Mouse (Mus musculus) CD4-positive, CD25-positive, alpha-beta regulatory T cell, adult 4 months (primary cell): Measurements from ENCODE around the gene Speg. TPM values are rescaled to one million over a fixed set of nuclear protein-coding genes. Genes with fewer than 3 reads are reported as not detected.

Experiments
- ATAC-seq: one replicate; pipeline ENCODE4 v1.8.0; 2017
- polyA plus RNA-seq, 2 experiments: library from polyadenylated mRNA; unstranded; fragments of 100-300 nt; shearing (Covaris generic); gene quantifications; one replicate each; pipeline ENCODE4 v1.2.1; 2017

Gene Speg
- polyA plus RNA-seq, 2 experiments from 2014 or later: 0.03 TPM; not detected in 1

DNA sequence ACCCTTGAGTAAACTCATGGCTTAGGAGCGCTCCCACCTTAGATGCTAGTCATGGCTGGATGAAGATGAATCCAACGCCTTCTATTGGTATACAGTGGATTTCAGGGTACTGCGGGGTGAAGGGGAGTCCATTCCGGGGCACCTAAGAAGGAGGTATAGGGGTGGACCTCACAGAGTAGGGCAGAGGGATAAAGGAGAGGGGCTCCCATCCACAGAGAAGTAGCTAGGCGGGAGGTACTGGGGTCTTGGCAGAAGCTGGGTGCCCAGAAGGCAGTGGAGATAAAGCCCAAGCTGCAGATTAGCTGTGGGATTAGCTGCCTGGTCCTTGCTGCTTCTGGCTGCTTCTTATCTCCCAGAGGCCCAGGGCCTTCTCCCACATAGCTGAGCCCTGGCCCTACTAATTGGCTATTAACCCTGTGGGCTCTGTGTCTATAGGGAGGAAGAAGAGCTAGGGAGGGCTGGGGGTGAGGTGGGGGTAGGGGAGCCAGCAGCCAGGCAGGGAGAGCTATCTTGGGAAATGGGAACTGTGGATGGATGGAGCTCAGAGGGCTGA, 88.6 kb downstream of the Speg start:
- ATAC-seq: no peak

DNA sequence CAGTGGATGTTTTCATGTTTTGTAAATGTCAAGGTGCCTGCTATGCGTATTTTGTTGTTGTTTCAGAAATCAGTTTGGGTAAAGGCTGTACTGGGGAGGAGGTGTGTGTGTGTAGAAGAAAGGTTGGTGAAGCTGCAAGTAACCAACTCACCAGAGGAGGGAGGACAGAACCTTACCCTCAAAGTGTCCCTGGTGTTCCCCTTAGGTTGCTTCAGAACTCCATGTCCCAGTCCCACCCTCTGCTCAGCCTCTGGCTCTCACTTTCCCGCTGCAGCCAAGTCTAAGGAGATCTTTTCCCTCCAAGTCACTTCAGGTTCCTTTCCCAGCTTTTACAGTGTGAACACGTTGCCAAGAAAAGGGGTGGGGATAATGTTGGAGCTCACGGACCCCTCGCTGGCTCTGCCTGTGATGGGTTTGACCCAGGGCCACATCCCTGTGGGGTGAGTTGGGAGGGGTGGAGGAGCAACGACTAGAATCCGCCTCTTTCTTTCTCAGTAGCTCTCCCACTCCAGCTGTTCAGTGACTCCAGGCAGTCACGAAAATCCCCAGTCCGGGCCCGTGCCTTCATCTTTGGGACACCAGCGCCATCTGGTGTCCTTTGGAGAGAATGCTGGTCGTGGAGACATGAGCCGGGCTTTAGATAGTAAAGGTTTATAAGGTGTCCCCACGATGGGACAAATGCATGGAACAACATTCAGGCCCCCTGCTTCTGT, 92.3 kb downstream of the Speg start:
- ATAC-seq: peak; percentile 90

DNA sequence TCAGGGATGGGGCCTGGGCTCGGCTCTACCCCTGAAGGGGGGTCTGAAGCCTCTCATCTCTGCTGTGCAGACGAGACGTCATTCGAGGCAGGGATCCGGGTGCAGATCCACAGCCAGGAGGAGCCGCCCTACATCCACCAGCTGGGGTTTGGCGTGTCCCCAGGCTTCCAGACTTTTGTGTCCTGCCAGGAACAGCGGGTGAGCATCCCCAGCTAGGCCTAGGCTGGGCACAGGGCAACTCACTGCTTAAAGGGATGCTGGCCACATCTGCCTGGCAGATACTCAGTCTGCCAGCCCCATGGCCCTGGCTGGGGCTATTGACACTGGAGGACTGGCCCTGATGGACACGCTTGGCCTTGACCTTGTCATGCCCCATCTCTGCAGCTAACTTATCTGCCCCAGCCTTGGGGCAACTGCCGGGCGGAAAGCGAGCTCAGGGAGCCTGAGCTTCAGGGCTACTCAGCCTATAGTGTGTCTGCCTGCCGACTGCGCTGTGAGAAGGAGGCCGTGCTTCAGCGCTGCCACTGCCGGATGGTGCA, 94.3 kb downstream of the Speg start:
- no peak for ATAC-seq

DNA sequence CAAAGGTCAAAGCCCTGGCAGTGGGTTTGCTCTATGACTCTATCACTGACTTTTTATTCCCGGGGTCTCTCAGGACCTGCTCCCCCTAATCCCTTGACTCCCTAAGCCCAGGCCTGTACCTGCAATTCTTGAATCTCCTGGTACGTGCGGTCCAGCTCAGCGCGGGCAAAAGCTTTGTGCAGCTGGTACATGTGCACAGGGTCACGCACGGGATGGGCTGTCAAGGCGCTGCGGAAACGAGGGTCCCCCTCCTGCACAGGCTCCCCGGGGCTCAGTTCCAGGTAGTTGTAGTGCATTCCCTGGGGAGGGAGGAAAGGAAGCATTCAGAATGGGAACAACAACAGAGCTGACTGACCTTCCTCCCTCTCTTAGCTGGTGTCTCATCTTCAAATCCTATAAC, 101.3 kb downstream of the Speg start:
- ATAC-seq: no peak

- ATAC-seq: peak; percentile 24
These were observed 102.3 kb downstream of the Speg start for GRCm38 (mm10) chr1:75477264-75477965.

DNA sequence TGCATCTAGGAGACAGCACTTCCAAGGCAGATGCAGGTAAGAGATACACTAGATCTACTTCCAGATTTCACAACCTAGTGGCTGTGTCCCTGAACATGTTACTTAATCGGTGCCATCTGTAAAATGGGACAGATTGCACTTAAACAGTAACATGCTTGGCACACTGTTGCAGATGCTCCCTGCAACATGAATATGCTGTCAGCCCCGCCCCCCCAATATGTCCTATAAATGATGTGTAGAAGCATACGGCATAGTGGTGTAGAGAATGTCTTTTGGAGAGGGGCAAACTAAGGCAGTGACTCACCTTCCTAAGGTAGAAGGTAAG, 102.8 kb downstream of the Speg start:
- no peak for ATAC-seq

GRCm38 (mm10) chr1:75478497-75478896, 103.4 kb downstream of the Speg start:
- ATAC-seq: peak; percentile 7

GRCm38 (mm10) chr1:75478916-75479634, 104.0 kb downstream of the Speg start, which contains the start of the genes Chpf and Tmem198:
Gene Chpf, minus strand, starts transcription at chr1:75479307.
Gene Tmem198, plus strand, starts transcription at chr1:75479532.
- ATAC-seq: peak; percentile 88

DNA sequence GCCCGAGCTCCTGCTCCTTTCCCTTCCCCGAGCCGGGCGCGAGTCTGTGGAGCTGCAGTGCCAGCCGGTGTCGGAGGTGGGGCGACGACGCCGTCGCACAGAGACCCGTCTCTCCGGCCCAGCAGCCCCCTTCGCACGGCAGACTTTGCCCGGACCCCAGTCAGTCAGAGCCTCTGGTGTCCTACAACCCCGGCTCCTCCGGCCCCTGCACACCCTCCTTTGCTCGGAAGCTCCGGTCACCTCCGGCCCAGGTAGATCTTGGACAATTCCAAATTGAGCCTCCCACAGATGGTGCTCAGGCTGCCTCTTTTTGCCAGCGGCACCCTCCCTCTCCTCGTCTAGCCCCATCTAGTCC, 104.5 kb downstream of the Speg start:
- ATAC-seq: peak; percentile 0

- no peak for ATAC-seq
These were observed 104.9 kb downstream of the Speg start for GRCm38 (mm10) chr1:75480036-75480435.

GRCm38 (mm10) chr1:75480735-75481134, 105.6 kb downstream of the Speg start:
- no peak for ATAC-seq

Other genes starting within 250 kb of the Speg start
- under 1 TPM in 1 of 2 experiments, not detected in 1; 0.20 TPM for gene Slc23a3, start 241.4 kb upstream of the Speg start, polyA plus RNA-seq
- gene Cnppd1, start 232.6 kb upstream of the Speg start, polyA plus RNA-seq: 100 to 1,000 TPM; 125 to 195 TPM
- gene Retreg2, start 232.5 kb upstream of the Speg start, polyA plus RNA-seq: 10 to 100 TPM; 19.2 to 32.9 TPM
- gene Zfand2b, start 206.7 kb upstream of the Speg start, polyA plus RNA-seq: 10 to 100 TPM; 54.7 to 71.9 TPM
- gene Abcb6, start 194.9 kb upstream of the Speg start, polyA plus RNA-seq: 1 to 10 TPM in 1 of 2 experiments, under 1 TPM in 1; 0.97 to 6.9 TPM
- gene Ankzf1, start 183.1 kb upstream of the Speg start, polyA plus RNA-seq: 10 to 100 TPM; 24.5 to 49.2 TPM
- gene Atg9a, start 183.1 kb upstream of the Speg start, polyA plus RNA-seq: 10 to 100 TPM; 10.1 to 12.4 TPM
- gene Glb1l, start 164.5 kb upstream of the Speg start, polyA plus RNA-seq: 10 to 100 TPM in 1 of 2 experiments, 1 to 10 TPM in 1; 8.0 to 19.2 TPM
- 10 to 100 TPM; 56.9 to 62.7 TPM for gene Stk16, start 164.5 kb upstream of the Speg start, polyA plus RNA-seq
- gene Tuba4a, start 155.4 kb upstream of the Speg start, polyA plus RNA-seq: 100 to 1,000 TPM; 141 to 164 TPM
- not detected for gene A630095N17Rik, start 143.2 kb upstream of the Speg start, polyA plus RNA-seq
- gene Dnajb2, start 138.9 kb upstream of the Speg start, polyA plus RNA-seq: 10 to 100 TPM in 1 of 2 experiments, 1 to 10 TPM in 1; 10.0 to 10.3 TPM
- gene Ptprn, start 110.8 kb upstream of the Speg start, polyA plus RNA-seq: under 1 TPM; 0.22 to 0.61 TPM
- gene Resp18, start 96.9 kb upstream of the Speg start, polyA plus RNA-seq: not detected
- 10 to 100 TPM; 56.0 to 90.5 TPM for gene Dnpep, start 57.3 kb upstream of the Speg start, polyA plus RNA-seq
- gene Des, start 15.0 kb upstream of the Speg start, polyA plus RNA-seq: not detected
- gene Gmppa, start 60.6 kb downstream of the Speg start, polyA plus RNA-seq: 10 to 100 TPM; 57.0 to 91.3 TPM
- not detected for gene Asic4, start 75.1 kb downstream of the Speg start, polyA plus RNA-seq
- gene Chpf, start 104.0 kb downstream of the Speg start, polyA plus RNA-seq: 1 to 10 TPM; 5.2 to 5.6 TPM
- not detected for gene Tmem198, start 104.2 kb downstream of the Speg start, polyA plus RNA-seq
- gene Obsl1, start 131.2 kb downstream of the Speg start, polyA plus RNA-seq: not detected
- not detected for gene Inha, start 131.8 kb downstream of the Speg start, polyA plus RNA-seq
- 10 to 100 TPM in 1 of 2 experiments, 1 to 10 TPM in 1; 10.0 to 18.3 TPM for gene Stk11ip, start 146.2 kb downstream of the Speg start, polyA plus RNA-seq
- gene Slc4a3, start 171.0 kb downstream of the Speg start, polyA plus RNA-seq: not detected